In genomic region chrX:56276348-56276747, GRCm38 (mm10) we compare ENCODE assay signal across 9 mouse cellular contexts.
DNase-seq lines count a peak whose midpoint lies in the region; ATAC-seq and TF ChIP-seq lines count a peak whose summit lies in the region.
"Had no signal": no experiment of that assay in that cellular context is flagged by ENCODE, and none has a peak within 500 bp of the region (broad histone marks: within the 10 kb centered on the region; RNA-seq: fewer than 3 reads in every experiment).

No protein-coding gene starts in this region.

- TF ChIP-seq CTCF in midbrain, postnatal 0 days (IDR thresholded peaks at IDR 0.05): peak; percentile 25; the same call in 1 of the 2 replicates

- H3K27ac ChIP-seq in hindbrain, embryonic 11.5 days (ENCODE audit: low read depth, low read length): no peak overlapping the region
- no peak overlapping the region for H3K27ac ChIP-seq in hindbrain, embryonic 13.5 days
- no peak overlapping the region for H3K27ac ChIP-seq in midbrain, postnatal 0 days (ENCODE audit: low read depth, low read length)
- no peak overlapping the region for H3K27ac ChIP-seq in midbrain, embryonic 15.5 days
- no peak overlapping the region for H3K27ac ChIP-seq in intestine, embryonic 15.5 days
- H3K27ac ChIP-seq: embryonic facial prominence, embryonic 13.5 days had no signal

- ATAC-seq in hindbrain, embryonic 11.5 days (ENCODE audit: low FRiP score): no peak
- no peak for ATAC-seq in hindbrain, embryonic 13.5 days (ENCODE audit: low FRiP score)
- ATAC-seq in midbrain, postnatal 0 days (ENCODE audit: low FRiP score): no peak
- no peak for ATAC-seq in midbrain, embryonic 15.5 days (replicated peaks)
- ATAC-seq in intestine, embryonic 15.5 days: no peak

- no peak overlapping the region for H3K9ac ChIP-seq in hindbrain, embryonic 11.5 days (ENCODE audit: low read depth, low read length)
- no peak overlapping the region for H3K9ac ChIP-seq in hindbrain, embryonic 13.5 days
- no peak overlapping the region for H3K9ac ChIP-seq in midbrain, postnatal 0 days (replicated peaks; ENCODE audit: low read length, poor library complexity, severe bottlenecking)
- no peak overlapping the region for H3K9ac ChIP-seq in midbrain, embryonic 15.5 days
- H3K9ac ChIP-seq in intestine, embryonic 15.5 days: no peak overlapping the region
- H3K9ac ChIP-seq: embryonic facial prominence, embryonic 13.5 days had no signal

- H3K4me1 ChIP-seq in hindbrain, embryonic 11.5 days (replicated peaks; ENCODE audit: control insufficient read depth, insufficient read depth, low read length): no peaks in the 10 kb centered on the region
- no peaks in the 10 kb centered on the region for H3K4me1 ChIP-seq in hindbrain, embryonic 13.5 days (replicated peaks)
- no peaks in the 10 kb centered on the region for H3K4me1 ChIP-seq in midbrain, postnatal 0 days (ENCODE audit: insufficient read depth, low read length)
- no peaks in the 10 kb centered on the region for H3K4me1 ChIP-seq in midbrain, embryonic 15.5 days
- no peaks in the 10 kb centered on the region for H3K4me1 ChIP-seq in intestine, embryonic 15.5 days (replicated peaks)
- H3K4me1 ChIP-seq: embryonic facial prominence, embryonic 13.5 days had no signal

- no peak overlapping the region for H3K4me2 ChIP-seq in hindbrain, embryonic 11.5 days (replicated peaks; ENCODE audit: low read depth, low read length)
- H3K4me2 ChIP-seq in hindbrain, embryonic 13.5 days: no peak overlapping the region
- H3K4me2 ChIP-seq in midbrain, postnatal 0 days (ENCODE audit: low read depth, low read length, poor library complexity, severe bottlenecking): no peak overlapping the region
- no peak overlapping the region for H3K4me2 ChIP-seq in midbrain, embryonic 15.5 days
- no peak overlapping the region for H3K4me2 ChIP-seq in intestine, embryonic 15.5 days (replicated peaks)
- H3K4me2 ChIP-seq: embryonic facial prominence, embryonic 13.5 days had no signal

- H3K9me3 ChIP-seq in hindbrain, embryonic 11.5 days (ENCODE audit: control insufficient read depth, low read length): no peaks in the 10 kb centered on the region
- no peaks in the 10 kb centered on the region for H3K9me3 ChIP-seq in hindbrain, embryonic 13.5 days
- H3K9me3 ChIP-seq in midbrain, postnatal 0 days (ENCODE audit: low read length): no peaks in the 10 kb centered on the region
- no peaks in the 10 kb centered on the region for H3K9me3 ChIP-seq in midbrain, embryonic 15.5 days
- no peaks in the 10 kb centered on the region for H3K9me3 ChIP-seq in intestine, embryonic 15.5 days
- H3K9me3 ChIP-seq: embryonic facial prominence, embryonic 13.5 days had no signal

- no peak overlapping the region for H3K4me3 ChIP-seq in hindbrain, embryonic 11.5 days (ENCODE audit: low read depth, low read length)
- H3K4me3 ChIP-seq in hindbrain, embryonic 13.5 days: no peak overlapping the region
- H3K4me3 ChIP-seq in midbrain, postnatal 0 days (ENCODE audit: low read depth, low read length): no peak overlapping the region
- H3K4me3 ChIP-seq in midbrain, embryonic 15.5 days: no peak overlapping the region
- no peak overlapping the region for H3K4me3 ChIP-seq in intestine, embryonic 15.5 days (replicated peaks)
- H3K4me3 ChIP-seq: embryonic facial prominence, embryonic 13.5 days had no signal

- DNase-seq in hindbrain, embryonic 11.5 days (ENCODE audit: low spot score): peak; percentile 3
- no peak for DNase-seq in midbrain, postnatal 0 days (ENCODE audit: low spot score)
- peak; percentile 21 for DNase-seq in R1 (ENCODE audit: low read depth, low spot score)
- peak; percentile 1 for DNase-seq in induced T-regulatory cell, adult 2 months (ENCODE audit: low read depth)
- no peak for DNase-seq in frontal cortex, postnatal 10 days (ENCODE audit: low spot score in 2 of 2)

- no peaks in the 10 kb centered on the region for H3K36me3 ChIP-seq in hindbrain, embryonic 11.5 days (ENCODE audit: control insufficient read depth, insufficient read depth, low read length)
- no peaks in the 10 kb centered on the region for H3K36me3 ChIP-seq in hindbrain, embryonic 13.5 days
- no peaks in the 10 kb centered on the region for H3K36me3 ChIP-seq in midbrain, postnatal 0 days (ENCODE audit: insufficient read depth, low read length)
- H3K36me3 ChIP-seq in midbrain, embryonic 15.5 days (replicated peaks): no peaks in the 10 kb centered on the region
- H3K36me3 ChIP-seq in intestine, embryonic 15.5 days: no peaks in the 10 kb centered on the region
- H3K36me3 ChIP-seq: embryonic facial prominence, embryonic 13.5 days had no signal

- no peaks in the 10 kb centered on the region for H3K27me3 ChIP-seq in hindbrain, embryonic 11.5 days (ENCODE audit: control insufficient read depth, insufficient read depth, low read length)
- H3K27me3 ChIP-seq in hindbrain, embryonic 13.5 days: no peaks in the 10 kb centered on the region
- no peaks in the 10 kb centered on the region for H3K27me3 ChIP-seq in midbrain, postnatal 0 days (ENCODE audit: insufficient read depth, low read length)
- no peaks in the 10 kb centered on the region for H3K27me3 ChIP-seq in midbrain, embryonic 15.5 days (replicated peaks)
- H3K27me3 ChIP-seq in intestine, embryonic 15.5 days (replicated peaks): no peaks in the 10 kb centered on the region
- H3K27me3 ChIP-seq: embryonic facial prominence, embryonic 13.5 days had no signal

Comparison
In these comparisons a context has a peak if more than half of its experiments do, and no peak if none do; other contexts are left out.
1. DNase-seq: peak in hindbrain, embryonic 11.5 days (single experiment), R1 (single experiment) and induced T-regulatory cell, adult 2 months (single experiment); none in midbrain, postnatal 0 days (single experiment) and frontal cortex, postnatal 10 days (0 of 2).